Mouse (Mus musculus) heart, postnatal 0 days (tissue): ENCODE data around the gene Plpp4. TPM values are rescaled to one million over a fixed set of nuclear protein-coding genes. Genes with fewer than 3 reads are reported as not detected.

Experiments
- ATAC-seq: fragments of 200-750 bp; cut with Nextera tagmentation; 2 replicates; pipeline ENCODE4 v1.8.0; 2017; ENCODE audit warnings: low read depth, moderate number of reproducible peaks, moderate library complexity; ENCODE audit not compliant: insufficient read depth
- DNase-seq: peaks from one replicate; pipeline ENCODE4 v3.0.0-alpha.2; 2016; ENCODE audit warnings: low spot score
- H3K27ac ChIP-seq: fragments of 300-500 bp; sonication (generic); 2 replicates; pipeline ENCODE4 v1.5.1; 2014; ENCODE audit warnings: low read depth, mild to moderate bottlenecking
- H3K27me3 ChIP-seq: fragments of 300-500 bp; sonication (generic); 2 replicates; pipeline ENCODE4 v1.6.1; 2014; ENCODE audit warnings: low read length, mixed read lengths; ENCODE audit not compliant: control insufficient read depth, insufficient read depth
- H3K36me3 ChIP-seq: fragments of 300-500 bp; sonication (generic); replicated peaks from 2 replicates; pipeline ENCODE4 v1.6.1; 2014; ENCODE audit warnings: low read length, mixed read lengths; ENCODE audit not compliant: control insufficient read depth, insufficient read depth
- H3K4me1 ChIP-seq: fragments of 300-500 bp; sonication (generic); 2 replicates; pipeline ENCODE4 v1.6.1; 2014; ENCODE audit warnings: antibody characterized with exemption; ENCODE audit not compliant: control insufficient read depth, insufficient read depth
- H3K4me2 ChIP-seq: fragments of 300-500 bp; sonication (generic); 2 replicates; pipeline ENCODE4 v1.6.1; 2014; ENCODE audit warnings: low read depth, mild to moderate bottlenecking, low read length, moderate library complexity
- H3K4me3 ChIP-seq: fragments of 300-500 bp; sonication (generic); 2 replicates; pipeline ENCODE4 v1.5.1; 2014; ENCODE audit warnings: low read depth, low read length
- H3K9ac ChIP-seq: fragments of 300-500 bp; sonication (generic); replicated peaks from 2 replicates; pipeline ENCODE4 v1.6.1; 2014; ENCODE audit warnings: low read depth, low read length, mixed read lengths
- H3K9me3 ChIP-seq: fragments of 300-500 bp; sonication (generic); replicated peaks from 2 replicates; pipeline ENCODE4 v1.6.1; 2016; ENCODE audit warnings: low read length; ENCODE audit not compliant: control insufficient read depth
- CTCF ChIP-seq: IDR thresholded peaks from 2 replicates; pipeline ENCODE4 v1.5.1; 2016; ENCODE audit warnings: antibody characterized with exemption, control low read depth, low read depth
- EP300 ChIP-seq: IDR thresholded peaks from 2 replicates; pipeline ENCODE4 v1.6.1; 2016; ENCODE audit warnings: antibody characterized with exemption, low read depth
- WGBS: fragments of 180-500 bp; shearing (Covaris S2); extraction: QIAGEN DNeasy Blood & Tissue Kit; methylation state at CpG from one replicate; pipeline ENCODE4 v1.1.7; 2014; 5-methylcytosine and 5-hydroxymethylcytosine counted together
- polyA plus RNA-seq: library from polyadenylated mRNA; unstranded; fragments of >200 nt; fragmentation: Nextera tagmentation; extraction: Ambion mirVana; gene quantifications from 2 replicates; pipeline ENCODE4 v1.2.1, GENCODE M21; 2015
- total RNA-seq: library from RNA; depleted of rRNA; stranded (reverse); fragments of >200 nt; gene quantifications from 2 replicates; pipeline ENCODE4 v1.2.3, GENCODE M21; 2014; ENCODE audit warnings: low replicate concordance

Gene Plpp4
- total and polyA plus RNA-seq, 2 experiments from 2014 or later: not detected

DNA sequence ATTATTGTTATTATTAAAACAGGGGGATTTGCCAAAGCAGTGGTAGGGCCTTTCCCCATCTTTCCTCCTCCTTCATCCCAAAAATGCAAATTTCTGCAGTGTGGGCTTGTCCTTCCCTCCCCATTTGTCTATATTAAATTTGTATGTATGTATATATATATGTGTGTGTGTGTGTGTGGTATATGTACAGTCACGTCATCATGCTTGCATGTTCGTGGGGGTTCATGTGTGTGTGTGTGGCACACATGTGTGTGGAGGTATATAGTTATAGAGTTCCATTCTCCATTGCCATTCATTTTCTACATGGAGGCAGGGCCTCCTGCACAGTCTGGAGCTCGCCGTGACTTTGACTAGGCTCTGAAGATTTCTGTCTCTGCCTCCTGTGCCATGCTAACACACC, 22.0 kb downstream of the Plpp4 start:
- 81% methylated on average over 4 of the region's 4 CpGs for WGBS
- Histone ChIP-seq H3K9me3 (no peaks in the 10 kb centered on the region), H3K4me3 (no peak overlapping the region), H3K36me3 (no peaks in the 10 kb centered on the region), H3K27ac (no peak overlapping the region), H3K9ac (no peak overlapping the region), H3K27me3 (no peaks in the 10 kb centered on the region), H3K4me2 (no peak overlapping the region), H3K4me1 (no peaks in the 10 kb centered on the region)
- TF ChIP-seq CTCF: no peak
- no peak for DNase-seq
- no peak for ATAC-seq

DNA sequence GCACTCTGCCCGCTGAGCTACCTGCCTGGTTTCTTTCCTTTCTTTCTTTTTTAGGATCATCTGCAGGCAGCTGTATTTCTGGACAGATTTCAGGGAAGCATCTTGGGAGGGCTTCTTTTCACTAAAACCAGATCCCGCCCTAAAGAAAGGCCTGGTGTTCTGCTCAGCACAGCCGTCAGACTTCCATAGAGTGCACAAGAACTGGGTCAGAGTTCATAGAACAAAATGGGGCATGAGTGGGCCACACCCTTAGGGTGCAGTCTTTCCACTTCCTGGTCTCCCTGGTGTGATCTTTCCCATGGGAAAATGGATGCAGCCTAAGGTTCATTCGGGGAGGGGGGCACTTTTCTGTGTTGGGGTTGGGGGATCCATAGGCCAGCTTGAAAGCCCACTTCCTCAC, 22.4 kb downstream of the Plpp4 start:
- no peak for ATAC-seq
- TF ChIP-seq CTCF (no peak), EP300 (no peak)

DNA sequence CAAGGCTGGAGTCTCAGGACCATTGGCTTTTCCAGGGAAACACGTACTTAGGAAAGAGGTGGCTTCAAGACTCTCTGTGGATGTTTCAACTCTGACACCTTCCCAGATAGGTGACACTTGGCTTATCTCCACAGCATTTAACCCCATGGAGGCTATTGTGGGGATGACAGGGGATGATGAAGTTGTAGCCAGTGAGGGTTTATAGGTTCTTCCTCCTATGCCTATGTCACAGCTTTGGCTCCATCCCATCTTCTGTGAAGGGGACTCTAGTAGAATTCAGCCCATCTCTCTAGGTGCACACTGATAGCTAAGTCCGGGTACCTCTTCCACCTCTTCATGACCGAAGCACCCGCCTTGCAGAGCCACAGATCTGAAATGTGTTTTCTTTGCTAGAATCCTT, 25.1 kb downstream of the Plpp4 start:
- no peak overlapping the region for H3K4me3 ChIP-seq
- no peak overlapping the region for H3K4me2 ChIP-seq
- H3K27ac ChIP-seq: no peak overlapping the region
- no peaks in the 10 kb centered on the region for H3K27me3 ChIP-seq
- H3K9me3 ChIP-seq: no peaks in the 10 kb centered on the region
- ATAC-seq (no peak), DNase-seq (no peak)
- H3K9ac ChIP-seq: no peak overlapping the region
- no peaks in the 10 kb centered on the region for H3K4me1 ChIP-seq
- 66% methylated on average over 4 of the region's 4 CpGs for WGBS
- no peaks in the 10 kb centered on the region for H3K36me3 ChIP-seq
- no peak for TF ChIP-seq CTCF
- TF ChIP-seq EP300: no peak

More for the DNA sequence above, 22.4 kb downstream of the Plpp4 start:
- Histone ChIP-seq H3K27ac (no peak overlapping the region), H3K4me3 (no peak overlapping the region), H3K36me3 (no peaks in the 10 kb centered on the region), H3K4me1 (no peaks in the 10 kb centered on the region), H3K9me3 (no peaks in the 10 kb centered on the region), H3K27me3 (no peaks in the 10 kb centered on the region), H3K4me2 (no peak overlapping the region), H3K9ac (no peak overlapping the region)
- DNase-seq: no peak
- 72% methylated on average over 4 of the region's 4 CpGs for WGBS

DNA sequence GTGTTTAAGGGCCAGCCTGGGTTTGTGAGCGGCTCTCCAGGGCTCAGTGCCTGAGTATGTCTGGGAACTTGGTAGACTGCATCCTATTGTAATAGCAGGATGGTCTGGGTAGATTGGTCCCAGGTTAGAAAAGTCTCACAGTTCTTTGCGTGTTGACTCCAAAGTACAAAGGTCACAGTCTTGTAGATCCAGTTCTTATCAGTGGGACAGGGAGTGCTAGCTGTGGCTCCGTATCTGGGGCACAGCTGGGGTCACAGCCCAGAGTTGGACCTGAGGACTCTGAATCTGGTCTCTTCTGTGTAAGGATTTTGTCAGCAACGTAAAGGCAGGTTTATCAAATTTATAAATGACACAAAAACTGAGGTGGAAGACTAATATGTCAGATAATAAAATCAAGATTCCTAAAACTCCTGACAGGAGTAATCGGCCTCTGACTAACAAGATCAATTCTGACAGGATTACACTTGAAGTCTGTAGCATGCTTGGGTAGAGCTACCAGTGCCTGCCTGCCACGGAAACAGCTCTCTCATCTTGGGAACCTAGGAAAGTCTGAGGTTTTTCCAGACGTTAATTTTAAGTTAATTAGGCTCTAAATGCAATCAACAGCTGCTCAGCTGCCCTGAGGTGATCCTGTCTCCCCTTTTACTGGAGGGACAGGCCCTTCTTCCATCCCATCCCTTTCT, 28.5 kb downstream of the Plpp4 start:
- DNase-seq (no peak), ATAC-seq (no peak)
- H3K4me2 ChIP-seq: no peak overlapping the region
- H3K9me3 ChIP-seq: no peaks in the 10 kb centered on the region
- no peak overlapping the region for H3K27ac ChIP-seq
- H3K27me3 ChIP-seq: no peaks in the 10 kb centered on the region
- 37% methylated on average over 7 of the region's 7 CpGs for WGBS
- TF ChIP-seq CTCF: no peak
- TF ChIP-seq EP300: no peak
- no peaks in the 10 kb centered on the region for H3K36me3 ChIP-seq
- no peak overlapping the region for H3K9ac ChIP-seq
- no peak overlapping the region for H3K4me3 ChIP-seq
- H3K4me1 ChIP-seq: no peaks in the 10 kb centered on the region

DNA sequence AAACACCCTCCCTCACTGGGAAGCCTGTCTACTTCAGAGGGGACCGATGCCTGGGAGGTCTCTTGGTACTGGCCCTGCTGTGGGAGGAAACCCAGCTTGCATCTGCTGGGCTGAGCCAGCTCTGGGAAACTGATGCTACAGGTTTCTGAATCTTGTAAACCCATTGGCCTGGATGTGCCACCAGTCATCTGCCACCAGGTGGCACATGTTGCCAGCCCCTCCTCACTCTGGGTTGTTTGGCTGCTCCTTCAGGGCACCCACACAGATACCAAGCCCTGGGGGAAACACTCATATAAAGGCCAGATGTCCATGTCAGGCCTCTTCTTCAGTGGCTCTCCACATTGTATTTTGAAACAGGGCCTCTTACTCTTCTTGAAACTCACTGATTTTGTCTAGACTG, 36.4 kb downstream of the Plpp4 start:
- ATAC-seq (no peak), DNase-seq (no peak)
- TF ChIP-seq EP300 (no peak), CTCF (peak; percentile 33)
- no peak overlapping the region for H3K9ac ChIP-seq
- WGBS: 85% methylated on average over 1 of the region's 1 CpGs
- no peak overlapping the region for H3K4me3 ChIP-seq
- H3K9me3 ChIP-seq: no peaks in the 10 kb centered on the region
- H3K36me3 ChIP-seq: no peaks in the 10 kb centered on the region
- no peak overlapping the region for H3K27ac ChIP-seq
- no peaks in the 10 kb centered on the region for H3K27me3 ChIP-seq
- H3K4me2 ChIP-seq: no peak overlapping the region
- H3K4me1 ChIP-seq: no peaks in the 10 kb centered on the region

DNA sequence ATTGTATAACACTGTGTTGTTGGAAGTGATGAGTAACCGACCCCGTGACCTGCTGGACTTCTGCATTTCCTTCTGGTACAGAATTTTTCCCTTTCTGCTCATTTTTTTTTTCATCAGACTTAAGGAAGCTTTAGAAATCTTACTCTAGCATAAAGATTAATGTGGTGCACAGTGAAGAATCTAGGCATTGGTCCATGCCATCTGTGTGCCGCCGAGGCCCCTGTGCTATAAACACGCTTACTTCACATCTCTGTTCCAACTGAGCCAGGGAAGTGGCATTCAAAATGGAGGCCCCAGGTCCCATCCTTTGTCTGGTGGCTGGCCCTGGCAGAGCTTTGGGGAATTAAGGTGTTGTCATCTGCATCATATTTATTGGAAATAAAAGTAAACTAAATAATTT, 44.8 kb downstream of the Plpp4 start:
- Histone ChIP-seq H3K4me3 (no peak overlapping the region), H3K4me1 (no peaks in the 10 kb centered on the region), H3K36me3 (no peaks in the 10 kb centered on the region), H3K9ac (no peak overlapping the region), H3K9me3 (no peaks in the 10 kb centered on the region), H3K27me3 (no peaks in the 10 kb centered on the region), H3K4me2 (no peak overlapping the region), H3K27ac (no peak overlapping the region)
- DNase-seq (no peak), ATAC-seq (no peak)
- WGBS: 94% methylated on average over 5 of the region's 5 CpGs
- no peak for TF ChIP-seq EP300
